Mouse (Mus musculus) olfactory bulb, adult 2 months (tissue): Measurements from ENCODE around the gene Cnpy2. TPM values are rescaled to one million over a fixed set of nuclear protein-coding genes. Genes with fewer than 3 reads are reported as not detected.
A peak's percentile ranks its signal among the peaks of the same experiment; 100 is the strongest.

Source experiments
- H3K27ac ChIP-seq: fragments of 200-500 bp; 2 replicates; pipeline ENCODE4 v1.5.1; 2012; ENCODE audit warnings: low read depth, low read length; ENCODE audit not compliant: insufficient read depth
- H3K4me1 ChIP-seq: fragments of 200-500 bp; 2 replicates; pipeline ENCODE4 v1.6.1; 2012; ENCODE audit warnings: low read length; ENCODE audit not compliant: control insufficient read depth, insufficient read depth
- H3K4me3 ChIP-seq: fragments of 200-500 bp; 2 replicates; pipeline ENCODE4 v1.5.1; 2012; ENCODE audit warnings: mild to moderate bottlenecking, low read depth, low read length, moderate library complexity; ENCODE audit not compliant: insufficient read depth
- CTCF ChIP-seq: fragments of 200-500 bp; IDR thresholded peaks from 2 replicates; pipeline ENCODE4 v1.5.1; 2012; ENCODE audit warnings: low read depth, mild to moderate bottlenecking, low read length, moderate library complexity; ENCODE audit not compliant: insufficient read depth
- POLR2A ChIP-seq: fragments of 200-500 bp; IDR thresholded peaks from 2 replicates; pipeline ENCODE4 v1.6.1; 2012; ENCODE audit warnings: mild to moderate bottlenecking, low read depth, low read length, moderate library complexity; ENCODE audit not compliant: insufficient read depth
- WGBS: fragments of 180-500 bp; shearing (Covaris S2); methylation state at CpG from one replicate; pipeline ENCODE4 v1.1.7; 2018; 5-methylcytosine and 5-hydroxymethylcytosine counted together
- polyA plus RNA-seq: library from polyadenylated mRNA; stranded (reverse); fragments of >200 nt; gene quantifications from 2 replicates; pipeline ENCODE4 v1.2.4, GENCODE M21; 2012; ENCODE audit warnings: low replicate concordance; ENCODE audit not compliant: missing spikeins, insufficient read depth, insufficient read length

Gene Cnpy2
- polyA plus RNA-seq, 1 experiment: not detected

DNA sequence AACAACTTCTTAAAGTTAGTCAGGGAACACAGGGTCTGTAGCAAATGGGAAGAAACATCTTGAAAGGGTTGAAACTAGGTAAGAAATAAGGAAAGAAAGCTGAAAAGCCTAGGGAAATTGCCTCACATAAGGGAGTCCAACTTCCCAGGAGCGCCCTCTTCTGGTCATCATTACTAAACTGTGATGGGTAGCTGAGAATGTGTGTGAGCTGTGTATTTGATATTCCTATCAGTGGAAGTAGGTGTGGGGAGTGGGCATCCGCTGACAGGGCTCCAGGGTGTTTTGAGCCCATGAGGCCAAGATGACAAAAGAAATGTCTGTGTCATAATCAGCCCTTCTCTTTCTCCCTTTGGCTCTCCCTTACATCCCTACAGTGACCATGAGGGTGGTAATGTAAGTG, 36.5 kb downstream of the Cnpy2 start:
- Histone ChIP-seq H3K4me1 (no peaks in the 10 kb centered on the region), H3K27ac (no peak overlapping the region), H3K4me3 (no peak overlapping the region)
- TF ChIP-seq CTCF (no peak), POLR2A (no peak)
- 41% methylated on average over 2 of the region's 2 CpGs for WGBS

DNA sequence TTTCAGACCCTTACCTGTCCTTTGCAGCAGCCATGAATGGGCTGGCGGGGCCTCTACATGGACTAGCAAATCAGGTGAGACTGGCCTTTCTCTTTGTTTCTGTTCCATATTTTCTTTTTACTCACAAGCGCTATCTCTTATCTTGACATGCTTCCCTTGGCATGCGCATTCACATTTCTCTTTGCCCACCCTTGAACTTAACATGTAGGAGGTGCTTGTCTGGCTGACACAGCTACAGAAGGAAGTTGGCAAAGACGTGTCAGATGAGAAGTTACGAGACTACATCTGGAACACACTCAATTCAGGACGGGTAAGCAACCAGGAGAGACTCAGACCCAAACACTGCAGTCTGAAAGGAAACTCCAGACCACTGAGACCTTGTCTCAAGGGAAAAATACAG, 37.0 kb downstream of the Cnpy2 start:
- H3K27ac ChIP-seq: no peak overlapping the region
- TF ChIP-seq POLR2A (no peak), CTCF (no peak)
- H3K4me1 ChIP-seq: no peaks in the 10 kb centered on the region
- H3K4me3 ChIP-seq: no peak overlapping the region
- WGBS: 89% methylated on average over 6 of the region's 6 CpGs

DNA sequence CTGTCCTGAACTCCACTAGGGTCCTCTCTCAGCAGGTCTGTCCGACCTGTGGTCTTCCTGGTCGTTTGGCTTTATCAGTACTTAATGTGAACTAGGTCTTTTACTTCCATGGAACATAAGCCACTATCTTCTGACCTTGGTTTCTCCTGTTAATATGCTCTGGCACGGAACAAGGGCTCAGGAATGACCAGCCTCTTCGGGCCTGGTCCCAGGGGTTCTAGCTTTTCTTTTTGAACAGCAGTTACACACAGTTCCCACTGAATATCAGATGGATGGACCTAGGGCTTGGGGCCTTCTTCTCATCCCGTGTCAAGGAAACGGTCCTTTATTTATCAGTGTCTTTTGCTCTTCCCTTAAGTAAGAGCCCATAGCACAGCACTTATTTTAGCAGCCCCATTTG, 39.6 kb downstream of the Cnpy2 start:
- Histone ChIP-seq H3K27ac (no peak overlapping the region), H3K4me3 (no peak overlapping the region), H3K4me1 (no peaks in the 10 kb centered on the region)
- WGBS: 86% methylated on average over 6 of the region's 6 CpGs
- TF ChIP-seq POLR2A (no peak), CTCF (no peak)

DNA sequence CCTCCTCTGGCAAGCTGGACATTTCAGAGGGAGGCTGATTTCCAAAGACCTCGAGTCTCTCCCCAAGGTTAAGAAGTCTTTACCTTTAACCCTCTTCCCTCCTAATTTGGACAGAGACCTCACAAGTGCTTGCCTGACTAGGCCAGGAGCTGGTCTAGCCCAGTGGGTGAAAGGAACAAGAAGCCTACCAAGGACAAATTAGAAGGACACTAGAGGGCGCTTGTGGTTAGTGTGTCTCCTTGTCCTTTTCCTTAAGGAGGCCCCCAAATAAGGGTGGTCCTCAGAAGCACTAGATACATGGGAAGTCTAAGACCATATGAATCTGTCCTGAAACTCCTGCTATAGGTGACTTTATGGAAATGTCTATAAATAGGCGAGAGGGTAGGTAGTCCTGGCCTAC, 40.3 kb downstream of the Cnpy2 start:
- TF ChIP-seq CTCF (no peak), POLR2A (no peak)

DNA sequence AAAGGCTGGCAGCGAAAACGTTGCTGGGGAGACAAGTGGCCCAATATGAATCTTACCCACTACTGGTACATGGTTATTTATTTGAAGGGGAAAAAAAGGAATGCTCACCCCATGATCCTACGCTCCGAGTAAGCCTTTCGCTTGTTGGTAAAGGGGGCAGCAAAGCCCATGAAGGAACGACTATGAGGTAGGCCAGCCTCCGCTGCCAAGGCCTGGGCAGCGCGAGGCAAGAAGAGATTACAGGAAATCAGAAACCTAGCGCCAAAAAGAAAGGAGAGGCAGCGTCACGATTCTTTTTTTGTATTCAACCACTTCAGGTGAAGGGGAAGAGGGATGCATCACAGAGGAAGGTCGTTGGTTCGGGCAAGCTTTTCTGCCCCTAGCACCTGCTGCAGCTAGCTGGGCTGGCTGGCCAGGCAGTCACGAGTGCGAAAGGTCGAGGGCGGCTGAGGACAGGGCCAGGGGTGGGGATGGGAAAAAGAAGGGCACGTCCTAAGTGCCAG, 45.7 kb downstream of the Cnpy2 start:
- H3K27ac ChIP-seq: peak overlapping the region; percentile 76
- WGBS: 5% methylated on average over 19 of the region's 19 CpGs
- peaks cover 5% of the 10 kb centered on the region; the same call in 1 of the 2 replicates for H3K4me1 ChIP-seq

More for the DNA sequence above, 40.3 kb downstream of the Cnpy2 start:
- Histone ChIP-seq H3K4me1 (no peaks in the 10 kb centered on the region), H3K4me3 (no peak overlapping the region), H3K27ac (no peak overlapping the region)
- WGBS: 52% methylated on average over 3 of the region's 3 CpGs

DNA sequence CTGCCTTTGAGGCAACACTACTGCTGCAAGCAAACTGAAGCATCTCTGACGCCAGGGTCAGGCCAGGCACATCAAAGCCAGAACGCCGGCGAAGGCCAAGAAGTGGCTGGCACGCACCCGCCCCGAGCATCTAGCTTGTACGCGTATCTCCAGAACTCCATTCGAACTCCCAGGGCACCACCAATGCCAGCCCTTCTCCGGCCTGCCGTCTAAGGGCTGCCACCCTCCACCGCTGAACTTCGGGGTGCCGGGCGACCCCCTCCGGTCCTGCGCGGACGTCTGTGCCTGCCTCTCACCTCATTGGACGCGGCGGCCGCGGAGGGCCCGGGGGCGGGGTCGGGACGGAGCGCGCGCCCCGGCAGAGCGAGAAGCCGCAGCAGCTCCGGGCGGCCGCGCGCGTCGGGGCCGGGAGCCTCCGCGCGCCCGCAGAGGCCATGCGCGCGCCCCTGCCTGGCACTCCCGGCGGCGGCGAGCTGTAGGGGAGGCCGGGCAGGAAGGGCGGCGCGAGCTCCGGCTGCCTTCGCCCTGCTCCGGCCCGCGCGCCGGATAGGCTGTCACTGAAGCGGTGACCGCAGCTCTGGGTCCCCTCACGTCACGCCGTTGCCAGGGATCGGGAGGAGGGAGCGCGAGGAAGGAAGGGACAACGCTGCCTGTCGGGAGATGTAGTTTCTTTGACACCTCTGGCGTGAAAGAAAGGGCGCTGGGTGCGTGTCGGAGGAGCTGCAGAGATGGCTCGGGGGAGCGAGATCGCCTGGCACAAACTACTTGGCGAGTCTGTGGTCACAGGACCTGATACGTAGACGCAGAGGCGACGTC, 46.4 kb downstream of the Cnpy2 start, which contains the start of gene Coq10a:
Coq10a (minus strand) TSS at position 596 of the 816 bp plus-strand sequence.
- under 1% methylated on average over 84 of the region's 87 CpGs for WGBS
- Histone ChIP-seq H3K27ac (peak within 1 kb of the TSS; percentile 76), H3K4me1 (peaks cover 5% of the 10 kb centered on the region; the same call in 1 of the 2 replicates), H3K4me3 (peak within 1 kb of the TSS; percentile 60)
- TF ChIP-seq POLR2A (peak; percentile 94), CTCF (no peak)

More for the DNA sequence above, 45.7 kb downstream of the Cnpy2 start:
- H3K4me3 ChIP-seq: peak overlapping the region; percentile 60
- TF ChIP-seq CTCF: no peak
- no peak for TF ChIP-seq POLR2A

DNA sequence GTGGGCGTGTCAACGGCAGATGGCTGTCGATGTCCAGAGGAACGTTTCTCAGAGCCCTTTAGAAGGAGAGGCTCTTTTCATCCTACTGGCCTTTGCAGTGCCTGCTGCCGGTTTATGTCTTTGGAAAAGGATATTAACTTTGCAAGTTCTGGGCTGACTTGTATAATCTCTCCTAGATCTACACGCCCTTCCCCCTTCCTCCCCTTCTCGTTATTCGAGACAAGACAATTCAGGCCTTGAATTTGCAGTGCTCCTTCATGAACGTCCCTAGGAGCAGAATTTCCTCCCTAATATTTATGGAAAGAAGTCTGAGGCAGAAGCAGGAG, 46.9 kb downstream of the Cnpy2 start:
- no peak for TF ChIP-seq CTCF
- no peak for TF ChIP-seq POLR2A

DNA sequence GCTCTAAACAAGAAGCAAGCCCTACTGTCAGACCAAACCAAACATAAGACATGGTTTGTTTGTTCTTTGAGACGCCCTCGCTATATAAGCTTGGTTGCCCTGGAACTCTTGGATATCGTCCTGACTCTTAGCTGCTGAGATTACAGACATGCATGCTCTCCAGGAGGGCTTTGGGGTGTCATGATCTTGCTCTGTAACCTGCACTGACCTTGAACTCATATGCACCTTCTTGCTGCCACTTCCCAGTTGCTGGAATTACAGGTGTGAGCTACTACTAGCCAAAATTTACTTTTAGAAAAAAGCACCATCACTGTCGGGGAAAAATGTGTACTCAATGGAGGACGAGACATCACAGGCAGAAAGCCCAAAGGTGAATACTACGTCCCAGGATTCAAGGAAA, 47.3 kb downstream of the Cnpy2 start:
- WGBS: 70% methylated on average over 6 of the region's 6 CpGs
- H3K4me3 ChIP-seq: no peak overlapping the region
- TF ChIP-seq POLR2A: no peak
- TF ChIP-seq CTCF: no peak
- peaks cover 5% of the 10 kb centered on the region; the same call in 1 of the 2 replicates for H3K4me1 ChIP-seq
- peak overlapping the region; percentile 71 for H3K27ac ChIP-seq

More for the DNA sequence above, 46.9 kb downstream of the Cnpy2 start:
- peak overlapping the region; percentile 60 for H3K4me3 ChIP-seq
- 2% methylated on average over 9 of the region's 9 CpGs for WGBS
- peaks cover 5% of the 10 kb centered on the region; the same call in 1 of the 2 replicates for H3K4me1 ChIP-seq
- peak overlapping the region; percentile 71 for H3K27ac ChIP-seq

DNA sequence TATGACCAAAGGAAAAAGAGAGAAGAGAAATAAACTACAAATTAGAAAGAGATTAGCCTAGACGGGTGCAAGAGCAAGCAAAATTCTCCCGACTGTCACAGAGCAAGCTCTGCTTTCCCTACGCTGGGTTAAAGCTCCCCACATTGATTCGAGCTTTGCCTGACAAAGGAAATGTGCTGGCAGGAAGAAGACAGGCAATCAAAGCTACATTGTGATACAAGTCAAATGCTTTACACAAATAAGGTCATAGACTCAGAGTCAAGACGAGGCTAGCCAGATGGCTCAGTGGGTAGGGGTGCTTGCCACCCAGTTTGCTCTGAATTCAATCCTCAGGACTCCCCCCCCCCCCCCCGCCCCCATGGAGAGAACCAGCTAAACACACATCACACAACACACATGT, 47.8 kb downstream of the Cnpy2 start:
- TF ChIP-seq CTCF (no peak), POLR2A (no peak)
- 46% methylated on average over 6 of the region's 6 CpGs for WGBS
- H3K4me1 ChIP-seq: peaks cover 5% of the 10 kb centered on the region; the same call in 1 of the 2 replicates
- no peak overlapping the region for H3K4me3 ChIP-seq
- no peak overlapping the region for H3K27ac ChIP-seq
